Mouse (Mus musculus): ENCODE results near the gene Armh1. TPM values are rescaled to one million over a fixed set of nuclear protein-coding genes. Genes with fewer than 3 reads are reported as not detected.

Gene Armh1
- polyA plus RNA-seq, 1 experiment from 2014 or later = 0.65 TPM

GRCm38 (mm10) chr4:117281090-117281845, 29.3 kb upstream of the Armh1 start:
- ATAC-seq (ENCODE audit: insufficient number of reproducible peaks, insufficient read depth, low FRiP score, low TSS enrichment, low read depth) = no peak
- Histone ChIP-seq H3K9ac (replicated peaks) (no peak overlapping the region; the same call in 1 of the 2 replicates), H3K27me3 (no peaks in the 10 kb centered on the region; the same call in 1 of the 2 replicates), H3K4me2 (no peak overlapping the region), H3K36me3 (peaks cover 100% of the 10 kb centered on the region), H3K4me1 (replicated peaks) (peaks cover 49% of the 10 kb centered on the region), H3K4me3 (replicated peaks) (no peak overlapping the region), H3K9me3 (no peaks in the 10 kb centered on the region), H3K27ac (0 out of 2 replicates have a peak overlapping the region, but pooled peaks have one; percentile 37)
- 35% methylated on average over 19 of the region's 19 CpGs for whole genome bisulfite sequencing

DNA sequence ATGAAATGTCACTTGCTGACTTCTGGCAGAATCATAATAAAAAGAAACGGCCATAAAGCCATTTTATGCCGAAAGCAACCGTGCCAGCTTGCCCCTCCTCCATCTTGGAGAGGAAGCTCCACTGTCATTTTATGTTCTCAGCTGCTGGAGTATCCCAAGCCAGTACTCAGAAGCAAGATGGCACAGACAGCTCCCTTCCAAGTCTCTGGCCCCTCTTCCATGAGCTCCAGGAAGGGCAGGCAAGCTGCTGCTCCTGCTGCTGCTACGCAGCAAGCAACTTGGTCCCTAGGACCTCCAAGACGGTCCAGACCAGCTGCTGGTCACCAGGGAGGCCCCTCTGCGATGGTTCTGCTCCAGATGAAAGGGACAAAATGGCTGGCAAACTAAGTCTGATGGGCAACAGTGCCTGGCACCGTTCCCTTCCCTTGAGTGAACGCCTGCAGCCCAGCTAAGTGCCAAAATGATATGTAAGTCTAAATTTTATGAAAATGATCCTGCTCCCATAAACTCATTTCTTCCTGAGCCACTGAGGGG, 28.5 kb upstream of the Armh1 start:
- Histone ChIP-seq H3K9ac (replicated peaks) (no peak overlapping the region), H3K27ac (0 out of 2 replicates have a peak overlapping the region, but pooled peaks have one; percentile 1), H3K27me3 (no peaks in the 10 kb centered on the region; the same call in 1 of the 2 replicates), H3K9me3 (no peaks in the 10 kb centered on the region), H3K36me3 (peaks cover 100% of the 10 kb centered on the region), H3K4me3 (replicated peaks) (no peak overlapping the region), H3K4me2 (no peak overlapping the region), H3K4me1 (replicated peaks) (peaks cover 48% of the 10 kb centered on the region)
- 65% methylated on average over 8 of the region's 8 CpGs for WGBS
- ATAC-seq (ENCODE audit: insufficient number of reproducible peaks, insufficient read depth, low FRiP score, low TSS enrichment, low read depth) = no peak

DNA sequence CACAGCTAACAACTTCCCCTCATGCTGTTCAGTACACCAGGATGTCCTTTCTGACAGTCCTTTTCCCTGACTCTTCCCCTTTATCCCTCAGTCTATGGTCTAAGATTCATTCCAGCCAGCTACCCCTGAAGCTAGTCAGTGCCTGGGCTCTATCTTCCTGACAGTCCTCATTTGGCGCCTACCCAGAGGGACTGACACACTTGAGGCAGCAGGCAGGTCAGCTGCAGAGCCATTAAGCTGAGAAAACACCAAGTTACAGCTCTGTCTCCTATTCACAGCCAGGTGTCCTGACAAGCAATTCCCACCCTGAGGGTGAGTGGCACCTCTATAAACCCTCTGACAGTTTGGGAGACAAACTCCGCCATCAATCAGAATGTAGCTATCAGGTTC, 27.3 kb upstream of the Armh1 start:
- peaks cover 8% of the 10 kb centered on the region for H3K9me3 ChIP-seq
- no peak overlapping the region for H3K27ac ChIP-seq
- H3K4me2 ChIP-seq = no peak overlapping the region
- 51% methylated on average over 2 of the region's 2 CpGs for WGBS
- ATAC-seq (ENCODE audit: insufficient number of reproducible peaks, insufficient read depth, low FRiP score, low TSS enrichment, low read depth) = no peak
- H3K36me3 ChIP-seq = peaks cover 100% of the 10 kb centered on the region
- H3K9ac ChIP-seq (replicated peaks) = no peak overlapping the region
- H3K4me1 ChIP-seq (replicated peaks) = peaks cover 36% of the 10 kb centered on the region
- H3K27me3 ChIP-seq = no peaks in the 10 kb centered on the region
- H3K4me3 ChIP-seq (replicated peaks) = no peak overlapping the region

- Histone ChIP-seq H3K27me3 (no peaks in the 10 kb centered on the region), H3K27ac (no peak overlapping the region), H3K4me2 (no peak overlapping the region), H3K4me3 (replicated peaks) (no peak overlapping the region), H3K36me3 (peaks cover 100% of the 10 kb centered on the region), H3K4me1 (replicated peaks) (peaks cover 30% of the 10 kb centered on the region), H3K9me3 (peaks cover 12% of the 10 kb centered on the region), H3K9ac (replicated peaks) (no peak overlapping the region)
- ATAC-seq (ENCODE audit: insufficient number of reproducible peaks, insufficient read depth, low FRiP score, low TSS enrichment, low read depth) = no peak
- 79% methylated on average over 10 of the region's 10 CpGs for WGBS
Measured at GRCm38 (mm10) chr4:117278381-117279252, 26.7 kb upstream of the Armh1 start.

DNA sequence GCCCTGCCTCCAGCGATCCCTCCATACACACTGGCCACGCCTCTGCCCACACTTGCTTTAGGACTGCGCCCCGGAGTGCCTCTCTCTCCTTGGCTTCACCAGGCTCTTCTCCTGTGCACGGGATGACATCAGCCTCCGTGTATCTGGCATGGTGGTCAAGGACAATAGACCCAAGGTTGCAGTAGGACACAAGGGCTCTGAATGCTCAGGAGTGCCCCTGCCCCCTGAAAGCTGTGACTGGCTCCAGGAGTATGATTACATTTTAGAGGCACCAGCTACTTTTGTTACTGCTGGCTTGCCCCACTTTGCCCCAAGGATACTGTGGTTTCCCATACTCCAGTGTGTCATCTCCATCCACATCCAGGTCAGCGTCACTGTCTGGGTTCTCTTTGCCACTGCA, 25.8 kb upstream of the Armh1 start:
- no peak overlapping the region for H3K9ac ChIP-seq (replicated peaks)
- H3K9me3 ChIP-seq = peaks cover 12% of the 10 kb centered on the region
- peaks cover 30% of the 10 kb centered on the region for H3K4me1 ChIP-seq (replicated peaks)
- no peak overlapping the region for H3K4me2 ChIP-seq
- ATAC-seq (ENCODE audit: insufficient number of reproducible peaks, insufficient read depth, low FRiP score, low TSS enrichment, low read depth) = no peak
- no peak overlapping the region for H3K4me3 ChIP-seq (replicated peaks)
- 94% methylated on average over 7 of the region's 7 CpGs for WGBS
- no peaks in the 10 kb centered on the region for H3K27me3 ChIP-seq
- H3K36me3 ChIP-seq = peaks cover 100% of the 10 kb centered on the region
- H3K27ac ChIP-seq = no peak overlapping the region

DNA sequence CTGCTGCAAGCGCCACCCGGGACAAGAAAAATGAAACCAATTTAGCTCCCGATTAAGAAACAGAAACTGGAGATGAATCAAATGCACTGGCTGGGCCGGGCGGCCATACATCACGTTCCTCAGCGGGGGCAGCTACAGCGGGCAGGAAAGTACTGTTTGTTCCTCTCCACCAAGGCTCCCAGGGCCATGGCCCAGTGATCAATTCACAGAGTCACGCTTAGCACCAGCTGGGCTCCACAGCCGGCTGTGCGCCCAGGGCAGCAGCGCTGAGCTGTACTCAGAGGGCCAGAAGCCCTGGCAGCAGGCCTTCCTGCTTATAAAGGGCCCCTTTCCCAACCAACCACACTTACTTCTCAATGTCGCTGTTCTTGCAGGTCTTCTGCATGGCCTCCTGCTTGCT, 25.1 kb upstream of the Armh1 start:
- H3K27me3 ChIP-seq = no peaks in the 10 kb centered on the region
- no peak overlapping the region for H3K9ac ChIP-seq (replicated peaks)
- peaks cover 100% of the 10 kb centered on the region for H3K36me3 ChIP-seq
- H3K4me3 ChIP-seq (replicated peaks) = no peak overlapping the region
- no peak overlapping the region for H3K27ac ChIP-seq
- H3K4me1 ChIP-seq (replicated peaks) = peaks cover 37% of the 10 kb centered on the region
- no peak for ATAC-seq (ENCODE audit: insufficient number of reproducible peaks, insufficient read depth, low FRiP score, low TSS enrichment, low read depth)
- H3K4me2 ChIP-seq = no peak overlapping the region
- peaks cover 12% of the 10 kb centered on the region for H3K9me3 ChIP-seq
- WGBS = 85% methylated on average over 13 of the region's 13 CpGs

DNA sequence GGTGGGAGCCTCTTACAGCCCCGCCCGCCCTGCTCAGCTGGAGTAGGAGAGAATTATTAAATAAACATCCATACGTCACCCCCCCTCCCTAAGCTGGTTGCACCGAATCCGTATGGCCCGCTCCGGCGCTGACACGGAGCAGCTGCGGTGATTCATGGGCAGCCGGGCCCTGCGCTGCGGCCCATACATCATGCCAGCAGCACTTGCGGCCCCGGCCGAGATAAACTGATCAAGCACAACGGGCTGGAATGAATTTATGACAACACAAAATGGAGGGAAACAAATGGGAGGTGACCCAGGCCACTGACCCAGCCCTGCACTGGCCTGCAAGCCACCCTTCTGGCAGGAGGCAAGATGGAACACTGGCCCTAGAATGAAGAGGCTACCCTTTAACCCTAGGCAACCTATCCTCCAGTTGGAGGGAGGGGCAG, 24.4 kb upstream of the Armh1 start:
- 0 out of 2 replicates have a peak overlapping the region, but pooled peaks have one; percentile 8 for H3K9ac ChIP-seq (replicated peaks)
- 81% methylated on average over 17 of the region's 17 CpGs for WGBS

GRCm38 (mm10) chr4:117274720-117275119, 22.8 kb upstream of the Armh1 start:
- no peaks in the 10 kb centered on the region for H3K27me3 ChIP-seq
- H3K9ac ChIP-seq (replicated peaks) = no peak overlapping the region
- H3K4me2 ChIP-seq = no peak overlapping the region
- no peak for ATAC-seq (ENCODE audit: insufficient number of reproducible peaks, insufficient read depth, low FRiP score, low TSS enrichment, low read depth)
- H3K36me3 ChIP-seq = peaks cover 89% of the 10 kb centered on the region
- WGBS = 93% methylated on average over 4 of the region's 4 CpGs
- peaks cover 26% of the 10 kb centered on the region for H3K4me1 ChIP-seq (replicated peaks)
- H3K27ac ChIP-seq = no peak overlapping the region
- H3K4me3 ChIP-seq (replicated peaks) = no peak overlapping the region
- H3K9me3 ChIP-seq = peaks cover 12% of the 10 kb centered on the region

More for the DNA sequence above, 24.4 kb upstream of the Armh1 start:
- Histone ChIP-seq H3K4me1 (replicated peaks) (peaks cover 39% of the 10 kb centered on the region), H3K27me3 (no peaks in the 10 kb centered on the region), H3K36me3 (peaks cover 100% of the 10 kb centered on the region), H3K27ac (no peak overlapping the region), H3K4me2 (no peak overlapping the region), H3K9me3 (peaks cover 12% of the 10 kb centered on the region), H3K4me3 (replicated peaks) (no peak overlapping the region)
- ATAC-seq (ENCODE audit: insufficient number of reproducible peaks, insufficient read depth, low FRiP score, low TSS enrichment, low read depth) = no peak

- Histone ChIP-seq H3K27ac (peak overlapping the region; percentile 79), H3K27me3 (no peaks in the 10 kb centered on the region), H3K4me3 (replicated peaks) (no peak overlapping the region), H3K4me2 (no peak overlapping the region), H3K9ac (replicated peaks) (no peak overlapping the region), H3K36me3 (peaks cover 72% of the 10 kb centered on the region), H3K9me3 (peaks cover 12% of the 10 kb centered on the region), H3K4me1 (replicated peaks) (peaks cover 26% of the 10 kb centered on the region)
- ATAC-seq (ENCODE audit: insufficient number of reproducible peaks, insufficient read depth, low FRiP score, low TSS enrichment, low read depth) = peak; percentile 69
- 3% methylated on average over 12 of the region's 12 CpGs for whole genome bisulfite sequencing
Measured at GRCm38 (mm10) chr4:117272459-117272858, 20.5 kb upstream of the Armh1 start.

DNA sequence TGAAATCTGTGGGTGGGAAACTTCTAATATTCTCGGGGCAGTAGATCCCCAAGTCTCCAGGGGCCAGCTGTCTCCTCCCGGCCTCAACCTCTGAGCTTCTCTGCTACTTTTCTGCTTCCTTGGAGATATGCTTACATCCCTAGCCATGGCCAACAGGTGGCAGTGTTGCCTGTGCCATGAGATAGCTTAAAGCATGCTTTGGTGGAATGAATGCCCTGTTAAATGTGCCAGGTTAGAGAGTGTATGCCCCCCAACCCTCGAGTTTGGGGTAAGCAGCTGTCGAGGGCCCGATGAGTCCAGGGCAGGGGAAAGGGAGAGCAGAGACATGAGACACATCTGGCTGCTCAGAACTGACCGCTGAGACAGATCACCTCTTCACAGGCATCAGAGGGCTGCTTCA, 18.4 kb upstream of the Armh1 start:
- Histone ChIP-seq H3K9ac (replicated peaks) (no peak overlapping the region), H3K9me3 (peaks cover 12% of the 10 kb centered on the region), H3K4me1 (replicated peaks) (peaks cover 26% of the 10 kb centered on the region), H3K27me3 (no peaks in the 10 kb centered on the region), H3K4me2 (no peak overlapping the region), H3K27ac (peak overlapping the region; percentile 20; the same call in 1 of the 2 replicates), H3K4me3 (replicated peaks) (no peak overlapping the region), H3K36me3 (peaks cover 51% of the 10 kb centered on the region)
- 12% methylated on average over 6 of the region's 6 CpGs for WGBS
- 0 out of 2 replicates have a peak, but pooled peaks have one; percentile 1 for ATAC-seq (ENCODE audit: insufficient number of reproducible peaks, insufficient read depth, low FRiP score, low TSS enrichment, low read depth)

Data from limb, embryonic 12.5 days (tissue).